Mouse (Mus musculus) heart, adult 11 months (tissue): ENCODE measurements around the gene Nexn.

Experiments
- DNase-seq: peaks from one replicate; pipeline ENCODE4 v3.0.0; 2022

Nexn gene

DNA sequence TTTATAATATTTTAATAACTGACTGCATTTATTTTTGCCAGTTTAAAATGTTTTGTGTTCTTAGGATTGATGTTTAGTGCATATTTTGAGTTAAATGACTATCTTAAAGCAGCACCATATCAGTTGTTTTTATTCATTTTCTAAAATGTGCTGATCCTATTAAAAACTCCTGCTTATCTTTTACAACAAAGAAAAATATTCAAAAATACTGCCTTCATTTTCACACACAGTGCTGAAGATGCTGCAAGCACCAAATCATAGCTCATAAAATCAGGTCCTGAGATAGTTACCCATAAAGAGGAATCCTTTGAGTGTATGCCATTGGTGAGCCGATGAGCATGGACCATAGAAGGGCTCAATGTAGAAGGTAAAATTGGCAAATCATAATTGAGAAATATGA is 30.9 kb downstream of the Nexn start:
- no peak for DNase-seq

- no peak for DNase-seq
Observed at GRCm38 (mm10) chr3:152231333-152232100, 34.6 kb downstream of the Nexn start.

- DNase-seq, result no peak
Observed at GRCm38 (mm10) chr3:152229271-152229670, 36.9 kb downstream of the Nexn start.

GRCm38 (mm10) chr3:152228843-152229242 is 37.3 kb downstream of the Nexn start:
- no peak for DNase-seq

DNA sequence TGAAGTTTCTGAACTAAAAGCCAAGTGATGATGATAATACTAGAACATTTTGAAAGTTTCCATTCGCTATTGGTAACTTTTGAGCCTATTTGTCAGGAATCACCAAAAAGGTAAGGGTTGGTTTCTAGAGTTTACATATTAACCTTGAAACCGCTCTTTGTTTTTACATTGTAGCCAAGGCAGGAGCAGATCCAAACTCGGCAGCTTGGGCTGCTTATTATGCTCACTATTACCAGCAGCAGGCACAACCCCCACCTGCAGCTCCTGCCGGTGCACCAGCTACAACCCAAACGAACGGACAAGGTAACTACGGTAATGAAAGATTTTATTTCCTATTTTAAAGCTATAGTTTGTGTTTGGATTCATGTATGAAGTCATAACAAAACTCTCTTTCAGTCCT is 40.2 kb downstream of the Nexn start:
- DNase-seq, result no peak

DNA sequence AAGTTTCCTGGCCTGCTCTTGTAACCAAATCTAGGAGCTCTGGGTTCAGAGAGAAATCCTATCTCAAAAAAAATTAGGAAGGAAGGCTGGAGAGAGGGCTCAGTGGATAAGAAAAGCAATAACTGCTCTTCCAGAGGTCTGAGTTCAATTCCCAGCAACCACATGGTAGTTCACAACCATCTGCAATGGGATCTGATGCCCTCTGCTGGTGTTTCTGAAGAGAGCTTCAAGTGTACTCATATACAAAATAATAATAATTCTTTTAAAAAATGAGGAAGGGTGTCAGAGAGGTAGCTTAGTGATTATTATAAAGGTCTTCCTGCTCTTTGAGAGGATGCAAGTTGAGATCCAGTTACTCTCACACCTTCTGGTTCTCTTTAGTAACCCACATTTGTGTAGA is 41.2 kb downstream of the Nexn start:
- DNase-seq, result no peak

DNA sequence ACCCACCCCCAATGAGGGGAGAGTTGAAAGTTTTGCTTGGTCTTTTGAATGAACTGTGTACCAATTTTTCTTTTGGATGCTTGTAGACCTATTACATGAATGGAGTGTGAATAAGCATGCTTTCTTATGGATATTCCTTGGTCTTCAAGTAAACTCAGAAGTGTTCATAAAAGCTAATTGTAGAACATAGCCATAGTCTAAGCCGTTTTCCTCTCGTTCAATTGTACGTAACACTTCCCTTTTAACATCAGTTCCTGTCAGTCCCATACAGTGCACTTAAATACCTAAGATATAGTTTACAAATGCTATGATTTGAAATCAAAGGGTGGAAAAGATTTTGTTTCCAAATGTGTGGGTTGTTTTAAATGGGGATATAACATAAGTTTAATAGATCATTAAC is 52.7 kb downstream of the Nexn start:
- DNase-seq, result no peak

DNA sequence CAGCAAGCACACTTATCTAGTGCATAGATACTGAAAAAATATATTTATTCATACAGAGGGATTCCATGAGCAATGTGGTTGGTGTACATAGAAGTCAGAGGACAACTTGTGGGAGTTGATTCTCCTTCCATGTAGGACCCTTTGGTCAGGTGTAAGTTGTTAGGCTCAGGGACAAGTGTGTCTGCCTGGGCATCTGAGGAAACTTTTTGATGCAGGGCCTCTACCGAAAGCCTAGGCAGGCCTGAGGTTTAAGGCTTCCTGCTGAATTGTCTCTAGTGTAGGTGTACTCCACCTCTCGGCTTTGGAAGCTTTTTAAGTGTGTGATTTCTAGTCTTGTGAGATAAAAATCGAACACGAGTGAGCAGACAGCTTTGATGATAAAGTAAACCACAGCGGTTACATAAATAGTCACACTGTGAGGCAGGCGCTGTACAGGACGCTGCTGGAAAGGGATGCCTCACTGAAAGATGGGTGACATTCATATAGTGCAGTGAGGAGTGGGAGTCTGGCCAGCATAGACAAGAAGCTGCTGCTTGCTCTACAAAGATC is 54.3 kb downstream of the Nexn start:
- peak; percentile 85 for DNase-seq

DNA sequence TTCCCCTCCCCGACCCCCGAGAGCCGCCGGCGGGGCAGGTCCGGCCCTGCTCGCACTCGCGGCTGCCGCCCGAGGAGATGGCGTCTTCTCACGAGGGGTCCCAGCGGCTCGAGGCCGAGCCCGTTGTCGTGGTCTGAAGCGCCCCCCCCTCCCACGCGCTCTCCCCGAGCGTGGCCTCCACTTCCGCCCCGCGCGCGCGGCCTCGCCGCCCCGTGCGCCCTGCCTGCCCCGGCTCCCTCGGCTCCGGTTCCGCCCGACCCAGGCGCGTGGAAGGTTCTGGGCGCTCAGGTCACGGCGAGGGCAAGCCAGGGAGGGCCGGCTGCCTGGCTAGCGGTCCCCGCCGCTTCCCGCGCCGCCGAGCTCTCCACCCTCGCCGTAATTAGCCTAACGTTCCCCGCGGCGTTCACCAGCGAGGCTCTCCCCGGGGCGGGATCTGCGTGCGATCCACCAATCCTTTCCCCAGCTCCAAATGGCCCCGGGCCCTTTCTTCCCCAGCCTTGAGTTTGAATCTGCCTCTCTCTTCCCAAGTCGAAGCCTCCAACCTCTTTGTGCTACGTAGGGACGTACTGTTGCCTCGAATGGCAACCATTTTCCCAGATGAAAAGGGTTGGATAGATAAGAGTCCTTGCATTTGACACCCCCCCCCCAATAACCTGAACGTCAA is 55.3 kb downstream of the Nexn start:
- DNase-seq, result peak; percentile 98

- DNase-seq, result peak; percentile 100
Observed at GRCm38 (mm10) chr3:152209967-152210634, 56.0 kb downstream of the Nexn start, which contains the start of the genes Dnajb4 and Fubp1. TSS of gene Dnajb4 (minus strand) at chr3:152210302. TSS of gene Fubp1 (plus strand) at chr3:152210422.

- DNase-seq, result peak; percentile 14
Observed at GRCm38 (mm10) chr3:152209177-152209966, 56.8 kb downstream of the Nexn start.

DNA sequence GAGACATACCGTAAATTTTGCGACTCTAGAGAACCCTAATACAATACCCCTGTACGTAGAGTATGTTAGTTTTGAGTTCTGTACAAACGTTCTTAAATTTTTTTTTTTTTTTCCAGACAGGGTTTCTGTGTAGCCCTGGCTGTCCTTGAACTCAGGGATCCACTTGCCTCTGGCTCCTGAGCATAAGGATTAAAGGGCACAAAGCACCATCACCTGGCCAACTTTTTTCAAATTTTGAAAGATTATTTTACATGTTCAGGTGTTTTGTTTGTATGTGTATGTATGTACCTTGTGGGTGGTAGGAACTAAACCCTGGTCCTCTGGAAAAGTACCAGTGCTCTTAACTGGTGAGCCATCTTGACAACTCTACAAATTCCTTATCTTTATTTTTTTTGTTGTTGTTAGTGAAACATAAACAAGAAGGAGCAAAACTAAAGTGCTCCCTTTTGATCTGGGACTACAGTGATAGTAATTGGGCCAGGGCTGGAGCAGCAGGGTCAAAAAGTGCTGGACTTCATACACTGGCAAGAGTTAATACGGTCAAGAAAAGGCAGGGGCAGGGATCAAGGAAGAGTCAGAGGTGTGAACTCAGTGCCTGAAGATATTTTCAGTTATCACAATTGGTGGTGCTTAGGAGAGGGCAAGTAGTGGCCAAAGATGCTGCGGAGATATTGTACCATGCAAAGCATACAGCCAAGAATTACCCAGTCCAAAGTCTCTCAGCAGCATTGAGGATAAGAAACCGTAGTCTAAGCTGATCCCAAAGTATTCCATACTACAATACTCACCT is 57.9 kb downstream of the Nexn start:
- DNase-seq, result peak; percentile 83

DNA sequence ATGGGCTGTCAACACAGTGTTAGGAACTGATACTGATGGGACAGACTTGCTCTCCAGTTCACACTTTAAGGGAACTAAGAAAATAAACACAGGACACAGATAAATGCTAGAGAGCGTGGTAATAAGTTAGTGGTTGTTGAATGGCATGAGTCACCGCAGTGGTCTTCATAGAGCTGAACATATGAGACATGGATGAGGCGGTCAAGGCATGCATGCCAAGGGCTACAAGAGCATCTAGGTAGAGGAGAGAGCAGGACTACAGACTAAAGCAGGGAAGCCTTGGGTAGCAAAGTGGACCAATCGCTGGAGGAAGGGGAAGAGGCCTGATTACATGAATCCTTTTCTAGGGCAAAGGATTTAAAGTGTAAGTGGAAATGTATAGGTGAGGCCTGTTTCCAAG is 59.0 kb downstream of the Nexn start:
- DNase-seq, result peak; percentile 61

DNA sequence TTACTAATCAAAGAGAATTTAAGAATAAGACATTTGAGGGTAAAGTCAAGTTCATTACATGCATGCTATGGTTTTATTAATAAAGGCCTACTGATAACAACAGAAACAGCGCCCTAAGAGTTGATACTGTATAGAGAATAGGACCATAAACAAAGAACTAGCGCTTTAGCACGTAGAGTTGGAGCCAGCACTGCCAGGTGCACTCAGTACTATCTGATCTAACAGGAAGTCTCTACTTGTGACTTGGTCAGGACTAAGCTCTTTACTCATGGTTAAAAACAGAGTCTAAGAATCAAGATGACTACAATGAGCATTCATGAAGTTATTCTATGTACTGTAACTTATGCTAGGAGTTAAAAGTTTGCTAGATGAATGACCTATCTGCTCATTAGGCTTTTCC is 61.6 kb downstream of the Nexn start:
- peak; percentile 48 for DNase-seq

GRCm38 (mm10) chr3:152203996-152204395 is 62.2 kb downstream of the Nexn start:
- peak; percentile 25 for DNase-seq

DNA sequence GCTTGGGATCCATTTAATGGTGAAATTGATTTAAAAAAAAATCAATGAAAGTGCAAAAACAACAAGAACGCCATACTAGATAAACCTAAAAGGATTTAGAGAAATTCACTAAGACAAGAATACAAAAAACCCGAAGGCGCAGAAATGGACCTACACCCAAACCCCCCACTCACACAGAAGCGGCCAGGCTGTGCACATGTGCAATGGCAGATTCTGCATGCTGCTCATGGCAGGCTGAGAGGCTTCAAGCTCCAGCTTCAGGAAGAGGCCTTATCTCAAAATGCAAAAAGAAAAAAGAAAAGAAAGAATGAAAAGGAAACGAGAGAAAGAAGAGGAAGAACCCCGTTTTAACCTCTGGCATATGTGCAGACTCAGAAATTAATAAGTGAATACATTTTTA is 62.7 kb downstream of the Nexn start:
- DNase-seq, result peak; percentile 10

DNA sequence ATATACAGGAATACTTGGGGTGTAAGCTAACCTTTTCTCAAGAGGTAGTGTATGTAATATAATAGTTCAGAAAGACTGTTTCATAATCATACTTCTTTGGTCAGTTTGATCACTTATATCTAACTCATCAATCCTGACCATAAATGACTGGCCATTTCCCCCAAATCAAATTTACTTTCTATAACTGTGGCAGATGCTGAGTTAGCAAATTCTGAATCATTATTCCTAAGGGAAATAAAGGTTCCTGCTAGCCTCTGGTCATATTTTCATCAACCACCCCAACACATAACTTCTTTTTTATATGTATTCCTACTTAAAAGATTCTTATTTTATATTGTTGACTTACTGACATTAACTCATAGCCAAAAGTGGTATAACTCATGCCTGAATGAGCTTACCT is 63.2 kb downstream of the Nexn start:
- no peak for DNase-seq

GRCm38 (mm10) chr3:152201651-152202050 is 64.5 kb downstream of the Nexn start:
- DNase-seq, result peak; percentile 42

GRCm38 (mm10) chr3:152201181-152201580 is 65.0 kb downstream of the Nexn start:
- DNase-seq, result peak; percentile 61

- peak; percentile 66 for DNase-seq
Observed at GRCm38 (mm10) chr3:152199125-152199524, 67.0 kb downstream of the Nexn start.

- DNase-seq, result peak; percentile 74
Observed at GRCm38 (mm10) chr3:152197246-152197645, 68.9 kb downstream of the Nexn start.

DNA sequence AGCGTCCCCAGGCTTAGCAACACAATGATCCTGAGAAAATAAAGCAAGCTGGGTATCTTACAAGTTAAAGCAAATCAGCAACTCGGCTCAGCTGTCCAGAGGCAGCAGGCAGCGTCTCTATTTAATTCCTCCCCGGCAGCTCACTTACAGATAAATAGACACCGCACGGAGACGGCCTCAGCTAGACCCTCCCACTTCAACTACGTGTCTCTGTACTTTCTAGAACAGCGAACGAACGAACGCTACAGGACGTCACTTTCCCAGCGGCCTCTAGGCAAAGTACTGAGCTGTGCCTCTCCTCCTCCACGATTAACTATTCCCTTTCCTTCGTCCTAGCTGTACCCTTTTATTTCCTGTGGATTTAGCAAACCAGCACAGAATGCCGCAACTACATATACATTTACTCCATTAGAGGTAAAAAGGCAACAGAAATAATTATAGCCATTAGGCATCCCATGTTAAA is 72.5 kb downstream of the Nexn start:
- peak; percentile 99 for DNase-seq
